Mouse (Mus musculus) lung, postnatal 0 days (tissue): ENCODE data around the gene Fam117a.

ENCODE experiments used
- CTCF ChIP-seq: IDR thresholded peaks from 2 replicates; pipeline ENCODE4 v1.5.1; 2016; ENCODE audit warnings: antibody characterized with exemption, mild to moderate bottlenecking
- EP300 ChIP-seq: IDR thresholded peaks from 2 replicates; pipeline ENCODE4 v1.6.1; 2016; ENCODE audit warnings: antibody characterized with exemption, mild to moderate bottlenecking, control low read depth

DNA sequence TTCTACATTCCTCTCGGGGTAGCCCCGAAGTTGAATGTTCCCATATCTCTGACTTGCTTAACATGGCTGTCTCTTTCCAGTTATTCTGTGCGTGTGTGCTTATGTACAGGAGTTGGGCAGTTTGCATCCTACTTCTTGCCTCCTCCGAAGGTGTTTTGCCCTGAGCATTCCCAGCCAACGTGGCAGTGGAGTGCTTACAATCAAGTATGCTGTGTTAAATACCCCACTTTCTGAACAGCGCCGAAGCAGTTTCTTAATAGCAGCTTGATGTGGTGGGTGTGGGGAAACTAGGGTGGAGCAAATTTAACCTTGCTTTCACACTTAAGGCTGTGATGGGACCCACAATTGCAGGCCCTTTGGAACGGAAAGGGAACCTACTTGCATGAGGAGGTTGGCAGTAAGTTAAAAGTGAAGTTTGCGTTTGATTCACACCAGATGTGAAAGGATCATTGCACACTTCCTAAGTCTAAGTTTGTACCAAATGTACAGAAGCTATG lies 1.1 kb downstream of the Fam117a start:
- TF ChIP-seq CTCF (no peak), EP300 (no peak)
